Mouse (Mus musculus): Measurements from ENCODE around the gene Map1s.

DNA sequence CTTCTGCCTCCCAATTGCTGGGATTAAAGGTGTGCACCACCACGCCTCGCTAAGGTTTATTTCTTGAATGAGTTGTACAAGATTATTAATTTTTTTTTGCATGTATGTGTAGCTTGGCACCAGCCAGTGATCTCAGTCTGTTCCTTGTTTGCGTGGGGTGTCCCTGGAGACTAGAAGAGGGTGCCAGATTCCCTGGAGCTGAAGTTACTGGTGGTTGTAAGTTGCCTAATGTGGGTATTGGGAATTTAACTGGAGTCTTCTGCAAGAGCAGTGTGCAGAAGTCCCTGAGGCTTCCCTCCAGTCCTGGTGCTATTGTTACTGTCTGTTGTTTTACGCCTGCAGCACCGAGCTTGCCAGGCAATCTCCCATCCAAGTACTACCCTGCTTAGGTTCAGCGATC lies 31.5 kb downstream of the Map1s start:
- TF ChIP-seq CTCF (IDR thresholded peaks at IDR 0.05) (no peak), EP300 (IDR thresholded peaks at IDR 0.05) (no peak)
